Mouse (Mus musculus): ENCODE results near the gene Luzp2. TPM values are rescaled to one million over a fixed set of nuclear protein-coding genes. Genes with fewer than 3 reads are reported as not detected.
"Not testable (repeated sequence)": the region's sequence is repeated elsewhere in the genome, so short reads cannot be mapped to it uniquely, and the experiment has no call there.

Luzp2 gene
- polyA plus RNA-seq, 1 experiment from 2014 or later: 26.2 TPM

GRCm38 (mm10) chr7:54893709-54894627 lies 58.7 kb downstream of the Luzp2 start:
- no peak overlapping the region for H3K9ac ChIP-seq (replicated peaks)
- no peaks in the 10 kb centered on the region for H3K27me3 ChIP-seq
- 27% methylated on average over 3 of the region's 3 CpGs for WGBS
- H3K27ac ChIP-seq (replicated peaks): no peak overlapping the region
- ATAC-seq (replicated peaks): peak; percentile 82
- H3K36me3 ChIP-seq: no peaks in the 10 kb centered on the region
- H3K4me3 ChIP-seq: no peak overlapping the region
- H3K4me2 ChIP-seq (replicated peaks): no peak overlapping the region
- H3K4me1 ChIP-seq: 0 out of 2 replicates have a peak, but pooled peaks cover 8% of the 10 kb centered on the region
- no peaks in the 10 kb centered on the region for H3K9me3 ChIP-seq

- Histone ChIP-seq H3K9ac (replicated peaks) (no peak overlapping the region), H3K36me3 (no peaks in the 10 kb centered on the region), H3K27ac (replicated peaks) (no peak overlapping the region), H3K27me3 (no peaks in the 10 kb centered on the region), H3K4me3 (no peak overlapping the region), H3K9me3 (no peaks in the 10 kb centered on the region), H3K4me2 (replicated peaks) (no peak overlapping the region), H3K4me1 (0 out of 2 replicates have a peak, but pooled peaks cover 8% of the 10 kb centered on the region)
- no peak for ATAC-seq (replicated peaks)
- 77% methylated on average over 3 of the region's 3 CpGs for WGBS
These were observed 63.3 kb downstream of the Luzp2 start for GRCm38 (mm10) chr7:54898589-54898988.

- no peaks in the 10 kb centered on the region for H3K4me1 ChIP-seq
- H3K4me2 ChIP-seq (replicated peaks): no peak overlapping the region
- H3K9me3 ChIP-seq: no peaks in the 10 kb centered on the region
- no peaks in the 10 kb centered on the region for H3K27me3 ChIP-seq
- no peak overlapping the region for H3K4me3 ChIP-seq
- H3K36me3 ChIP-seq: no peaks in the 10 kb centered on the region
- H3K27ac ChIP-seq (replicated peaks): no peak overlapping the region
- 41% methylated on average over 7 of the region's 7 CpGs for WGBS
- no peak overlapping the region for H3K9ac ChIP-seq (replicated peaks)
- no peak for ATAC-seq (replicated peaks)
These were observed 74.7 kb downstream of the Luzp2 start for GRCm38 (mm10) chr7:54909958-54910357.

GRCm38 (mm10) chr7:54914030-54914429 lies 78.7 kb downstream of the Luzp2 start:
- Histone ChIP-seq H3K36me3 (no peaks in the 10 kb centered on the region), H3K9ac (replicated peaks) (no peak overlapping the region), H3K27me3 (no peaks in the 10 kb centered on the region), H3K4me2 (replicated peaks) (no peak overlapping the region), H3K4me1 (no peaks in the 10 kb centered on the region), H3K9me3 (no peaks in the 10 kb centered on the region), H3K4me3 (no peak overlapping the region), H3K27ac (replicated peaks) (no peak overlapping the region)
- no peak for ATAC-seq (replicated peaks)
- WGBS: 36% methylated on average over 1 of the region's 1 CpGs

- H3K4me1 ChIP-seq: no peaks in the 10 kb centered on the region
- H3K27me3 ChIP-seq: no peaks in the 10 kb centered on the region
- WGBS: 81% methylated on average over 3 of the region's 3 CpGs
- H3K4me2 ChIP-seq (replicated peaks): no peak overlapping the region
- H3K9me3 ChIP-seq: no peaks in the 10 kb centered on the region
- no peak for ATAC-seq (replicated peaks)
- H3K36me3 ChIP-seq: no peaks in the 10 kb centered on the region
- no peak overlapping the region for H3K4me3 ChIP-seq
- H3K9ac ChIP-seq (replicated peaks): no peak overlapping the region
- H3K27ac ChIP-seq (replicated peaks): no peak overlapping the region
These were observed 86.7 kb downstream of the Luzp2 start for GRCm38 (mm10) chr7:54921991-54922390.

GRCm38 (mm10) chr7:54956759-54957158 lies 121.5 kb downstream of the Luzp2 start:
- Histone ChIP-seq H3K9me3 (no peaks in the 10 kb centered on the region), H3K4me3 (no peak overlapping the region), H3K4me1 (no peaks in the 10 kb centered on the region), H3K9ac (replicated peaks) (no peak overlapping the region), H3K27ac (replicated peaks) (no peak overlapping the region), H3K4me2 (replicated peaks) (no peak overlapping the region), H3K36me3 (no peaks in the 10 kb centered on the region), H3K27me3 (no peaks in the 10 kb centered on the region)
- no peak for ATAC-seq (replicated peaks)
- WGBS: 52% methylated on average over 2 of the region's 2 CpGs

GRCm38 (mm10) chr7:54962678-54963077 lies 127.4 kb downstream of the Luzp2 start:
- no peak for ATAC-seq (replicated peaks)
- Histone ChIP-seq H3K9me3 (no peaks in the 10 kb centered on the region), H3K27ac (replicated peaks) (no peak overlapping the region), H3K27me3 (no peaks in the 10 kb centered on the region), H3K4me2 (replicated peaks) (no peak overlapping the region), H3K4me1 (peaks cover 6% of the 10 kb centered on the region), H3K36me3 (no peaks in the 10 kb centered on the region), H3K4me3 (no peak overlapping the region), H3K9ac (replicated peaks) (no peak overlapping the region)
- WGBS: 32% methylated on average over 4 of the region's 4 CpGs

GRCm38 (mm10) chr7:54977372-54977771 lies 142.1 kb downstream of the Luzp2 start:
- no peak overlapping the region for H3K27ac ChIP-seq (replicated peaks)
- ATAC-seq (replicated peaks): no peak
- H3K27me3 ChIP-seq: no peaks in the 10 kb centered on the region
- H3K9me3 ChIP-seq: no peaks in the 10 kb centered on the region
- no peak overlapping the region for H3K9ac ChIP-seq (replicated peaks)
- no peaks in the 10 kb centered on the region for H3K4me1 ChIP-seq
- H3K4me3 ChIP-seq: no peak overlapping the region
- no peak overlapping the region for H3K4me2 ChIP-seq (replicated peaks)
- no peaks in the 10 kb centered on the region for H3K36me3 ChIP-seq

- no peak overlapping the region for H3K4me3 ChIP-seq
- WGBS: 77% methylated on average over 4 of the region's 4 CpGs
- ATAC-seq (replicated peaks): no peak
- H3K27ac ChIP-seq (replicated peaks): no peak overlapping the region
- no peaks in the 10 kb centered on the region for H3K4me1 ChIP-seq
- H3K9me3 ChIP-seq: no peaks in the 10 kb centered on the region
- no peaks in the 10 kb centered on the region for H3K27me3 ChIP-seq
- no peak overlapping the region for H3K4me2 ChIP-seq (replicated peaks)
- no peak overlapping the region for H3K9ac ChIP-seq (replicated peaks)
- no peaks in the 10 kb centered on the region for H3K36me3 ChIP-seq
These were observed 145.3 kb downstream of the Luzp2 start for GRCm38 (mm10) chr7:54980585-54980984.

GRCm38 (mm10) chr7:55000397-55000796 lies 165.1 kb downstream of the Luzp2 start:
- no peaks in the 10 kb centered on the region for H3K36me3 ChIP-seq
- H3K4me2 ChIP-seq (replicated peaks): no peak overlapping the region
- no peak overlapping the region for H3K27ac ChIP-seq (replicated peaks)
- no peak overlapping the region for H3K4me3 ChIP-seq
- H3K27me3 ChIP-seq: no peaks in the 10 kb centered on the region
- H3K9ac ChIP-seq (replicated peaks): no peak overlapping the region
- H3K9me3 ChIP-seq: no peaks in the 10 kb centered on the region
- peaks cover 6% of the 10 kb centered on the region for H3K4me1 ChIP-seq
- ATAC-seq (replicated peaks): peak; percentile 63
- WGBS: 19% methylated on average over 2 of the region's 2 CpGs

- Histone ChIP-seq H3K27me3 (no peaks in the 10 kb centered on the region), H3K9ac (replicated peaks) (no peak overlapping the region), H3K4me3 (no peak overlapping the region), H3K9me3 (no peaks in the 10 kb centered on the region), H3K4me2 (replicated peaks) (no peak overlapping the region), H3K4me1 (no peaks in the 10 kb centered on the region), H3K27ac (replicated peaks) (no peak overlapping the region), H3K36me3 (no peaks in the 10 kb centered on the region)
- ATAC-seq (replicated peaks): peak; percentile 63; the same call in 1 of the 2 replicates
- 37% methylated on average over 4 of the region's 4 CpGs for WGBS
These were observed 174.0 kb downstream of the Luzp2 start for GRCm38 (mm10) chr7:55009173-55009771.

GRCm38 (mm10) chr7:55133850-55134249 lies 298.6 kb downstream of the Luzp2 start:
- 89% methylated on average over 1 of the region's 2 CpGs for WGBS
- H3K36me3 ChIP-seq, H3K27me3 ChIP-seq: not testable (repeated sequence)

More at GRCm38 (mm10) chr7:55133850-55134249, 298.6 kb downstream of the Luzp2 start:
- H3K27ac ChIP-seq (replicated peaks); ATAC-seq (replicated peaks); H3K4me2 ChIP-seq (replicated peaks); H3K4me3 ChIP-seq; H3K9me3 ChIP-seq; H3K9ac ChIP-seq (replicated peaks); H3K4me1 ChIP-seq: not testable (repeated sequence)
